Mouse (Mus musculus): ENCODE results near the gene Exoc6b. TPM values are rescaled to one million over a fixed set of nuclear protein-coding genes. Genes with fewer than 3 reads are reported as not detected.
A peak's percentile ranks its signal among the peaks of the same experiment; 100 is the strongest.

Gene Exoc6b
- polyA plus RNA-seq, 1 experiment, result 41.9 TPM

GRCm38 (mm10) chr6:84746847-84747395 is 322.4 kb downstream of the Exoc6b start:
- H3K4me3 ChIP-seq (ENCODE audit: low read depth, low read length), result no peak overlapping the region
- no peaks in the 10 kb centered on the region for H3K27me3 ChIP-seq (ENCODE audit: control insufficient read depth, insufficient read depth, low read length, poor library complexity, severe bottlenecking)
- no peak overlapping the region for H3K27ac ChIP-seq (ENCODE audit: insufficient read depth, low read length)
- no peaks in the 10 kb centered on the region for H3K36me3 ChIP-seq (ENCODE audit: control insufficient read depth, insufficient read depth, low read length, poor library complexity, severe bottlenecking)
- H3K9me3 ChIP-seq (replicated peaks; ENCODE audit: control insufficient read depth, insufficient read depth, low read length, poor library complexity, severe bottlenecking), result no peaks in the 10 kb centered on the region
- TF ChIP-seq EP300 (IDR thresholded peaks at IDR 0.05; ENCODE audit: insufficient read depth, low read depth, low read length), result no peak
- no peak for TF ChIP-seq CTCF (IDR thresholded peaks at IDR 0.05; ENCODE audit: low read depth, low read length)
- no peak for TF ChIP-seq POLR2A (IDR thresholded peaks at IDR 0.05; ENCODE audit: insufficient read depth, low read length)
- no peaks in the 10 kb centered on the region for H3K4me1 ChIP-seq (ENCODE audit: control insufficient read depth, insufficient read depth, low read length)
- H3K9ac ChIP-seq (ENCODE audit: low read depth, poor library complexity, severe bottlenecking), result no peak overlapping the region

- no peak for TF ChIP-seq CTCF (IDR thresholded peaks at IDR 0.05; ENCODE audit: low read depth, low read length)
- TF ChIP-seq EP300 (IDR thresholded peaks at IDR 0.05; ENCODE audit: insufficient read depth, low read depth, low read length), result no peak
- TF ChIP-seq POLR2A (IDR thresholded peaks at IDR 0.05; ENCODE audit: insufficient read depth, low read length), result no peak
- Histone ChIP-seq H3K9me3 (replicated peaks; ENCODE audit: control insufficient read depth, insufficient read depth, low read length, poor library complexity, severe bottlenecking) (no peaks in the 10 kb centered on the region), H3K27ac (ENCODE audit: insufficient read depth, low read length) (no peak overlapping the region), H3K36me3 (ENCODE audit: control insufficient read depth, insufficient read depth, low read length, poor library complexity, severe bottlenecking) (no peaks in the 10 kb centered on the region), H3K4me1 (ENCODE audit: control insufficient read depth, insufficient read depth, low read length) (no peaks in the 10 kb centered on the region), H3K9ac (ENCODE audit: low read depth, poor library complexity, severe bottlenecking) (no peak overlapping the region), H3K27me3 (ENCODE audit: control insufficient read depth, insufficient read depth, low read length, poor library complexity, severe bottlenecking) (no peaks in the 10 kb centered on the region), H3K4me3 (ENCODE audit: low read depth, low read length) (no peak overlapping the region)
These were observed 323.0 kb downstream of the Exoc6b start for GRCm38 (mm10) chr6:84746193-84746846.

DNA sequence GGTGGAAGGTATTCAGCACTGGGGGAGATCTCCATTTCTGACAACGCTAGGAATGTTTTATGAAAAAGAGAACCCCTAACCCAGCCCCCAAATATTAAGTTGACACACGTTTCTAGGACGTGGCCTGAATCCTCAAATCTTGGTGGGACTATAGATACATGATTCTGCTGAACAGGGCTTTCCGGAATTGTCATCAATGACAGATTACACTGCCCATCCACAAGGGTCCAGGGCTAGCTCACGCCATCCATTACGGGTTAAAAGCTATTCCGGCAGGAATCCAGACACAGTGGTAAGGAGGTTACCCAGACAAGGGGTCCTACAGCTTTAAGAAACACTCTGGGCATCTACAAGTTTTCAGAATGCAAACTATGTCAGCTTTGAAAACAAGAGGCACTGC is 323.7 kb downstream of the Exoc6b start:
- Histone ChIP-seq H3K9ac (ENCODE audit: low read depth, poor library complexity, severe bottlenecking) (no peak overlapping the region), H3K4me1 (ENCODE audit: control insufficient read depth, insufficient read depth, low read length) (no peaks in the 10 kb centered on the region), H3K27ac (ENCODE audit: insufficient read depth, low read length) (no peak overlapping the region), H3K27me3 (ENCODE audit: control insufficient read depth, insufficient read depth, low read length, poor library complexity, severe bottlenecking) (no peaks in the 10 kb centered on the region), H3K9me3 (replicated peaks; ENCODE audit: control insufficient read depth, insufficient read depth, low read length, poor library complexity, severe bottlenecking) (no peaks in the 10 kb centered on the region), H3K4me3 (ENCODE audit: low read depth, low read length) (no peak overlapping the region), H3K36me3 (ENCODE audit: control insufficient read depth, insufficient read depth, low read length, poor library complexity, severe bottlenecking) (no peaks in the 10 kb centered on the region)
- TF ChIP-seq CTCF (IDR thresholded peaks at IDR 0.05; ENCODE audit: low read depth, low read length) (no peak), EP300 (IDR thresholded peaks at IDR 0.05; ENCODE audit: insufficient read depth, low read depth, low read length) (no peak), POLR2A (IDR thresholded peaks at IDR 0.05; ENCODE audit: insufficient read depth, low read length) (no peak)

DNA sequence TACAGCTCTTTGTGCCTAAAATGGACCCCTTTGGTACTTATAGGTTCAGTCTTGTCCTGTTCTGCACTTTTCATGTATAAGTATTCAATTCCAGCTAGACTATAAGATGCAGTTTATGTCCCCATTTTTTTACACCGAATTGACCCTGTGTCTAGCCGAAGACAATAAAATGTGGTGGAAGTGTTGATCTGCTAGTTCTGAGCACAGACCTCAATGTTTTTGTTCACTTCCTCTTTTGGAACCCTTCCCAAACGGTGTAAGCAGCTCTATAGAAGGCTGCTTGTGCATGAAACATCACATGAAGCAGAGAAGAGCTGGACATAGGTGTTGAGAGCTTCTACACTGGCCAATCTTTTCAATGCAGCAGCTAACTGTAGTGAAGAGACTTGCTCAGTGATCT is 327.1 kb downstream of the Exoc6b start:
- Histone ChIP-seq H3K36me3 (ENCODE audit: control insufficient read depth, insufficient read depth, low read length, poor library complexity, severe bottlenecking) (no peaks in the 10 kb centered on the region), H3K4me3 (ENCODE audit: low read depth, low read length) (no peak overlapping the region), H3K4me1 (ENCODE audit: control insufficient read depth, insufficient read depth, low read length) (no peaks in the 10 kb centered on the region), H3K27ac (ENCODE audit: insufficient read depth, low read length) (no peak overlapping the region), H3K27me3 (ENCODE audit: control insufficient read depth, insufficient read depth, low read length, poor library complexity, severe bottlenecking) (no peaks in the 10 kb centered on the region), H3K9ac (ENCODE audit: low read depth, poor library complexity, severe bottlenecking) (no peak overlapping the region), H3K9me3 (replicated peaks; ENCODE audit: control insufficient read depth, insufficient read depth, low read length, poor library complexity, severe bottlenecking) (no peaks in the 10 kb centered on the region)
- TF ChIP-seq POLR2A (IDR thresholded peaks at IDR 0.05; ENCODE audit: insufficient read depth, low read length) (no peak), EP300 (IDR thresholded peaks at IDR 0.05; ENCODE audit: insufficient read depth, low read depth, low read length) (no peak), CTCF (IDR thresholded peaks at IDR 0.05; ENCODE audit: low read depth, low read length) (no peak)

DNA sequence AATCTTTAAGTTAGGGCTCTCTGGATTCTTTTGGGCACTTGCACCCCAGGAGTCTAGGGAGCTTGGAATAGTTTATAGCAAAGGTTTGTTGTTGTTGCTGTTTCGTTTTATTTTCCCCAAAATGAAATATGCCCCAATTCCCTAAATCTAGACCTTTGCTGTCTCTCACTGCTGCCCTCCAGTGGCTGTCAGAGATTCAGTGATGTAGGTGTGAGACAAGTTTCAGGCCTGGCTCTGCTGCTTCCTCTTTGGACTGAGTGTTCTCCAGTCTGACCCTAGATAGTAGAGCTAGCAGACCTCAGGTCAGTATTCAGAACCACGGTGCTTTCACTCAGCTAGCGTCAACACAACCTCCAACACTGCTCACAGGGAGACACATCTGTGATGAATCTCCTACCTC is 332.4 kb downstream of the Exoc6b start:
- Histone ChIP-seq H3K27me3 (ENCODE audit: control insufficient read depth, insufficient read depth, low read length, poor library complexity, severe bottlenecking) (no peaks in the 10 kb centered on the region), H3K9me3 (replicated peaks; ENCODE audit: control insufficient read depth, insufficient read depth, low read length, poor library complexity, severe bottlenecking) (no peaks in the 10 kb centered on the region), H3K4me3 (ENCODE audit: low read depth, low read length) (no peak overlapping the region), H3K36me3 (ENCODE audit: control insufficient read depth, insufficient read depth, low read length, poor library complexity, severe bottlenecking) (no peaks in the 10 kb centered on the region), H3K9ac (ENCODE audit: low read depth, poor library complexity, severe bottlenecking) (no peak overlapping the region), H3K27ac (ENCODE audit: insufficient read depth, low read length) (no peak overlapping the region), H3K4me1 (ENCODE audit: control insufficient read depth, insufficient read depth, low read length) (no peaks in the 10 kb centered on the region)
- TF ChIP-seq CTCF (IDR thresholded peaks at IDR 0.05; ENCODE audit: low read depth, low read length) (peak; percentile 53), EP300 (IDR thresholded peaks at IDR 0.05; ENCODE audit: insufficient read depth, low read depth, low read length) (no peak), POLR2A (IDR thresholded peaks at IDR 0.05; ENCODE audit: insufficient read depth, low read length) (no peak)

- Histone ChIP-seq H3K27me3 (ENCODE audit: control insufficient read depth, insufficient read depth, low read length, poor library complexity, severe bottlenecking) (no peaks in the 10 kb centered on the region), H3K4me3 (ENCODE audit: low read depth, low read length) (no peak overlapping the region), H3K4me1 (ENCODE audit: control insufficient read depth, insufficient read depth, low read length) (no peaks in the 10 kb centered on the region), H3K36me3 (ENCODE audit: control insufficient read depth, insufficient read depth, low read length, poor library complexity, severe bottlenecking) (no peaks in the 10 kb centered on the region), H3K27ac (ENCODE audit: insufficient read depth, low read length) (no peak overlapping the region), H3K9ac (ENCODE audit: low read depth, poor library complexity, severe bottlenecking) (no peak overlapping the region), H3K9me3 (replicated peaks; ENCODE audit: control insufficient read depth, insufficient read depth, low read length, poor library complexity, severe bottlenecking) (no peaks in the 10 kb centered on the region)
- no peak for TF ChIP-seq EP300 (IDR thresholded peaks at IDR 0.05; ENCODE audit: insufficient read depth, low read depth, low read length)
- no peak for TF ChIP-seq POLR2A (IDR thresholded peaks at IDR 0.05; ENCODE audit: insufficient read depth, low read length)
- no peak for TF ChIP-seq CTCF (IDR thresholded peaks at IDR 0.05; ENCODE audit: low read depth, low read length)
These were observed 342.4 kb downstream of the Exoc6b start for GRCm38 (mm10) chr6:84726876-84727275.
